Mouse (Mus musculus) bone marrow macrophage, adult 2 months (primary cell): ENCODE data around the gene Ext2. TPM values are rescaled to one million over a fixed set of nuclear protein-coding genes. Genes with fewer than 3 reads are reported as not detected.

Experiments used
- H3K27ac ChIP-seq: 2 replicates; pipeline ENCODE4 v1.5.1; 2012; ENCODE audit warnings: low read depth, low read length; ENCODE audit not compliant: insufficient read depth
- H3K4me1 ChIP-seq: 2 replicates; pipeline ENCODE4 v1.6.1; 2012; ENCODE audit warnings: low read length; ENCODE audit not compliant: control insufficient read depth, insufficient read depth
- H3K4me3 ChIP-seq: 2 replicates; pipeline ENCODE4 v1.5.1; 2012; ENCODE audit warnings: mild to moderate bottlenecking, low read length, moderate library complexity; ENCODE audit not compliant: insufficient read depth
- CTCF ChIP-seq: IDR thresholded peaks from 2 replicates; pipeline ENCODE4 v1.5.1; 2012; ENCODE audit warnings: low read depth, mild to moderate bottlenecking, low read length, moderate library complexity
- POLR2A ChIP-seq: IDR thresholded peaks from 2 replicates; pipeline ENCODE4 v1.6.1; 2012; ENCODE audit warnings: mild to moderate bottlenecking, low read depth, low read length, borderline replicate concordance
- polyA plus RNA-seq: library from polyadenylated mRNA; stranded (reverse); fragments of >200 nt; gene quantifications from 2 replicates; pipeline ENCODE4 v1.2.4, GENCODE M21; 2012; ENCODE audit not compliant: missing spikeins, insufficient read depth, insufficient read length

The Ext2 gene
- polyA plus RNA-seq, 1 experiment = 43.7 TPM

GRCm38 (mm10) chr2:93770895-93771294 is 51.5 kb downstream of the Ext2 start:
- H3K4me3 ChIP-seq = no peak overlapping the region
- H3K27ac ChIP-seq = no peak overlapping the region
- H3K4me1 ChIP-seq = peaks cover 28% of the 10 kb centered on the region
- TF ChIP-seq CTCF (no peak), POLR2A (no peak)

- TF ChIP-seq CTCF (no peak), POLR2A (no peak)
- peaks cover 18% of the 10 kb centered on the region for H3K4me1 ChIP-seq
- no peak overlapping the region for H3K4me3 ChIP-seq
- H3K27ac ChIP-seq = no peak overlapping the region
Observed at GRCm38 (mm10) chr2:93769875-93770274, 52.5 kb downstream of the Ext2 start.

GRCm38 (mm10) chr2:93765721-93766120 is 56.6 kb downstream of the Ext2 start:
- Histone ChIP-seq H3K4me3 (no peak overlapping the region), H3K4me1 (peaks cover 9% of the 10 kb centered on the region; the same call in 1 of the 2 replicates), H3K27ac (no peak overlapping the region)
- no peak for TF ChIP-seq POLR2A
- TF ChIP-seq CTCF = no peak

DNA sequence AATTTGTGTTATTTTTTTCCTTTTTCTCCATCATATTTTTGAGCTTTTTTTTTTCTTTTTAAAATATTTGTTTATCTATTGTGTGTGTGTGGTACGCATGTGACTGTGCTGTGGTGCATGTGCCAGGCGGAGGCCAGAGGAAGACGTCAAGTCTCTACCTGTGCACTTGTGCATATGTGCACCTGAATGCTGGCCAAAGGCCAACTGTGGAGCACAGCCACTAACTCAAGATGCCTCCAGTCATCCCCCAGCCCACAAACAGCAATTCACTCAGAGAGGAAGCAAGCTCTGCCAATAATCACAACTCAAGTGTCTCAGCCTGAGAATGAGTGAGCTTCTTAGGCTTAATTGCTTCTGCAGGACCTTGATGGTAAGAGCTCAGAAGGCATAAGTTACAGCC is 58.2 kb downstream of the Ext2 start:
- Histone ChIP-seq H3K27ac (no peak overlapping the region), H3K4me1 (peaks cover 9% of the 10 kb centered on the region; the same call in 1 of the 2 replicates), H3K4me3 (no peak overlapping the region)
- TF ChIP-seq POLR2A (no peak), CTCF (no peak)

DNA sequence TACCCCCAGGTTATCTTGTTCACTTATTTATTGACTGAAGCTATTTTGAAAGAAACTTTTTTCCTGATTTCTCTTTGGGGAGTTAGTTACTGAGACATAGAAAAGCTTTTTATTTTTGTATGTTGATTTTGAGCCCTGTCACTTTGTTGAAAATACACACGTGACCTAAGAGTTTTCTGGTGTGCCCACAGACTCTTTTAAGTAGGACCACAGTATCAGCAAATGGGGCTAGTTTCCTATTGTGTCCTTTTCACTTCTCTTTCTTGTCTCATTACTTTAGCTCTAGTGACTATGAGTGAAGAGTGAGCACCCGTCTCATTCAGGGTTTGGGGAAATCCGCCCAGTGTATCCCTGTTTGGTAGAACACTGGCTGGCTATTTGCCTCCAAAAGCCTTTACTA is 62.0 kb downstream of the Ext2 start:
- Histone ChIP-seq H3K4me1 (peaks cover 16% of the 10 kb centered on the region), H3K4me3 (no peak overlapping the region), H3K27ac (no peak overlapping the region)
- TF ChIP-seq POLR2A (no peak), CTCF (no peak)

- TF ChIP-seq CTCF = no peak
- no peak overlapping the region for H3K4me3 ChIP-seq
- H3K4me1 ChIP-seq = peaks cover 16% of the 10 kb centered on the region
- no peak overlapping the region for H3K27ac ChIP-seq
Observed at GRCm38 (mm10) chr2:93759173-93759572, 63.2 kb downstream of the Ext2 start.

DNA sequence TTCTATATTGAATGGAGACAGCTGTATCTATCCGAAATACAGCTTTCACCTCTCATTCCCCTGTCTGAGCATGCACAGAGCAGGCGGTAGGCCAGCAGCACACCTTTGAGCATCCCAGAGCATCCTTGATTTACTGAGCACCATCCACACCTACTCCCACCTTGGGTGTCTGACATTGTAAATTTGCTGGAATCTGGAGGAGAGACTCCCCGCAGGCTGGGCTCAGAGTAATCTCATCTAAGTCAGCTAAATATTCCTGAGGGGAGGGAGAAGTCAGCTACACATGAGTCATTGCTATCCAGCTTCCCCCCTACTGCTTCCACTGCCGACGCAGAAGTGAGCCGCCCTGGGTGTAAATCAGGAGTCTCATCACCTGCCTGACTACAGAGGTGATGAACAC is 64.1 kb downstream of the Ext2 start:
- no peak overlapping the region for H3K27ac ChIP-seq
- no peak for TF ChIP-seq CTCF
- no peak for TF ChIP-seq POLR2A
- no peak overlapping the region for H3K4me3 ChIP-seq
- H3K4me1 ChIP-seq = peaks cover 13% of the 10 kb centered on the region

DNA sequence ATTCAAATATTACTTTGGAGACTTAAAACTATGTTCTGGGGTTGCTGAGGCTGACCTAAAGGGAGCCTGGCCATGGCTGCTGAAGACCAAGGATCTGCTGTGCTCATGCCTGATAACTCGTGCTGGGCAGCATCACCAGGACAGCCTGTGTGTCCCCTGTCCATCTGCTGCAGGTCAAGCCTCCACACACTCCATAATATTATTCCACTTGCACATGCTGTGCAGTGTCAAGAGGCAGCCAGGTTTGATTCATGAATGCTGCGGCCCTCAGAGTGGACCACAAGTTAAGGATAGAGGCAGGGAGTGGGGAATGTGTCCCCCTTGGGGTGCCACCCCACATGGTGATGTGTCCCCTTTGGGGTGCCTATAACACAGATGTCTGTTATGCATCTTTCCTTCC is 68.0 kb downstream of the Ext2 start:
- Histone ChIP-seq H3K4me3 (no peak overlapping the region), H3K27ac (no peak overlapping the region)
- TF ChIP-seq POLR2A (no peak), CTCF (no peak)

GRCm38 (mm10) chr2:93753147-93753758 is 69.1 kb downstream of the Ext2 start:
- no peak for TF ChIP-seq CTCF
- no peak for TF ChIP-seq POLR2A
- Histone ChIP-seq H3K4me1 (peaks cover 4% of the 10 kb centered on the region), H3K27ac (no peak overlapping the region), H3K4me3 (no peak overlapping the region)

More for the DNA sequence above, 68.0 kb downstream of the Ext2 start:
- peaks cover 7% of the 10 kb centered on the region for H3K4me1 ChIP-seq

- H3K4me3 ChIP-seq = no peak overlapping the region
- no peaks in the 10 kb centered on the region for H3K4me1 ChIP-seq
- TF ChIP-seq POLR2A = no peak
- TF ChIP-seq CTCF = no peak
- H3K27ac ChIP-seq = no peak overlapping the region
Observed at GRCm38 (mm10) chr2:93749709-93750108, 72.7 kb downstream of the Ext2 start.
